Mouse (Mus musculus) liver, adult 2 months (tissue): Measurements from ENCODE around the gene Shoc2. TPM values are rescaled to one million over a fixed set of nuclear protein-coding genes. Genes with fewer than 3 reads are reported as not detected.
A peak's percentile ranks its signal among the peaks of the same experiment; 100 is the strongest.

Experiments used
- DNase-seq: peaks from one replicate; pipeline ENCODE4 v3.0.0-alpha.2; 2011; ENCODE audit warnings: low read depth, low spot score; ENCODE audit errors: extremely low read depth
- H3K27ac ChIP-seq: fragments of 200-500 bp; replicated peaks from 2 replicates; pipeline ENCODE4 v1.5.1; 2012; ENCODE audit warnings: low read depth, mild to moderate bottlenecking, control low read depth, inconsistent platforms, low read length; ENCODE audit not compliant: insufficient read depth
- H3K27me3 ChIP-seq: fragments of 200-500 bp; 2 replicates; pipeline ENCODE4 v1.6.1; 2012; ENCODE audit warnings: mild to moderate bottlenecking, moderate library complexity, low read length, inconsistent platforms; ENCODE audit not compliant: control insufficient read depth, insufficient read depth
- H3K36me3 ChIP-seq: fragments of 200-500 bp; 2 replicates; pipeline ENCODE4 v1.6.1; 2012; ENCODE audit warnings: low read length, inconsistent platforms; ENCODE audit not compliant: control insufficient read depth, insufficient read depth
- H3K4me1 ChIP-seq: fragments of 200-500 bp; 2 replicates; pipeline ENCODE4 v1.6.1; 2011; ENCODE audit warnings: low read length; ENCODE audit not compliant: control insufficient read depth, insufficient read depth
- H3K4me3 ChIP-seq: fragments of 200-500 bp; 2 replicates; pipeline ENCODE4 v1.5.1; 2011; ENCODE audit warnings: low read depth, mild to moderate bottlenecking, control low read depth, low read length, moderate library complexity; ENCODE audit not compliant: insufficient read depth
- H3K79me2 ChIP-seq: fragments of 200-500 bp; 2 replicates; pipeline ENCODE4 v1.6.1; 2012; ENCODE audit warnings: inconsistent platforms, mild to moderate bottlenecking, low read length, moderate library complexity; ENCODE audit not compliant: control insufficient read depth, insufficient read depth
- H3K9ac ChIP-seq: fragments of 200-500 bp; 2 replicates; pipeline ENCODE4 v1.6.1; 2012; ENCODE audit warnings: low read depth, mild to moderate bottlenecking, control low read depth, inconsistent platforms, low read length
- CTCF ChIP-seq: fragments of 200-500 bp; IDR thresholded peaks from 2 replicates; pipeline ENCODE4 v1.5.1; 2011; ENCODE audit warnings: low read depth, low read length, control low read depth
- POLR2A ChIP-seq: fragments of 200-500 bp; IDR thresholded peaks from 2 replicates; pipeline ENCODE4 v1.6.1; 2011; ENCODE audit warnings: low read length, control low read depth; ENCODE audit not compliant: insufficient read depth; ENCODE audit errors: extremely low read depth
- WGBS: fragments of 180-500 bp; shearing (Covaris S2); methylation state at CpG from one replicate; pipeline ENCODE4 v1.1.7; 2018; 5-methylcytosine and 5-hydroxymethylcytosine counted together
- polyA plus RNA-seq: library from polyadenylated mRNA; depleted of rRNA; stranded (reverse); fragments of >200 nt; gene quantifications from 2 replicates; pipeline ENCODE4 v1.2.3, GENCODE M21; 2012
- total RNA-seq: library from RNA; depleted of rRNA; stranded (reverse); fragments of >200 nt; gene quantifications from 2 replicates; pipeline ENCODE4 v1.2.3, GENCODE M21; 2014

The Shoc2 gene
- total and polyA plus RNA-seq, 2 experiments = 9.7 to 21.8 TPM

DNA sequence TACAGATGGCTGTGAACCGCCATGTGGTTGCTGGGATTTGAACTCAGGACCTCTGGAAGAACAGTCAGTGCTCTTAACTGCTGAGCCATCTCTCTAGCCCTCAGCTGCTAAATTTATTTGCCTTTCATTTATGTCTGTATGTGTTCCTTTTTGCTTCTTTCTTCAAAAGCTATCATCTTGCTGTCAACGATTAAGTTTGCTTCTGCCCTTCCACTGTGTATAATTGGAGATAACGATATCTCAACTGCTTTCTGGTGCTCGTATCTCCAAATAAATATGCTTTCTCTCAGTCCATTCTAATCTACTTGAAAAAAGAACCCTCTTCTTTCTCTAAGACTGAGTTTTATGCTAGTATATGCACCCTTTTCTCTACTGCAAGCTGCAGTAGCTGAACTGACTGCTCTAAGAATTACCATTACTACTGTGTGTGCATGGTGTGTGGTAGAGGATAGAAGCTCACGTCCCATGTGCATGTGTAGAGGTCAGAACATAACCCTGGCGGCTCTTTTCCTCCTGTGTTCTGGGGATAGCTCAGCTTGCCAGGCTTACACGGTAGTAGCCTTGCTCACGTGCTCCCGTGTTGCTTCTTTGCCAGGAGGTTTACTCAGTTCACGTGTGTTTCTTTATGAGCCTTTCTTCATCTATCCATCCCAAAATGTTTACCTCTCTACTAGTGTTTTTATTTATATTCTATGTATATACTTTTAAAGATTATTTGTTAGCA, 21.0 kb downstream of the Shoc2 start:
- Histone ChIP-seq H3K4me3 (no peak overlapping the region), H3K27ac (no peak overlapping the region), H3K9ac (no peak overlapping the region), H3K27me3 (no peaks in the 10 kb centered on the region), H3K79me2 (peaks cover 14% of the 10 kb centered on the region; the same call in 1 of the 2 replicates), H3K4me1 (no peaks in the 10 kb centered on the region; the same call in 1 of the 2 replicates), H3K36me3 (no peaks in the 10 kb centered on the region)
- 79% methylated on average over 10 of the region's 10 CpGs for WGBS
- DNase-seq = peak; percentile 18
- no peak for TF ChIP-seq CTCF

DNA sequence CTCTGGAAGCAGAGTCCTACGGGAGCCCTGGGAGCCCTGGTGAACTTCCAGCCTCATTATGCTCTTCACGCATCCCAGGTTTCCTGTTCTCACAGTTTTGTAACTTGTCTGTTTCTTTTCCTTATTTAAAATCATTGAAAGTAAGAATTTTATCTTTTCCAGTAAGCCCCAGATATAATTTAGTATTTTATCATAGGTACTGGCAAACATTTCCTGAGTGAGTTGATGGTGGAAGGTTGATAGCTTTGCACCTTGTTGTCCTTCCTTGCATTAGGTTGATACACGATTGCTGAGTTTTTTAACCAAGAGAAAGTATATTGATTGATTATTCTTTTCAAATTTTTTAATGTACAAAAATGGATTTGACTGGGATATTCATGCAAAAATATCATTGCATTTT, 25.1 kb downstream of the Shoc2 start:
- no peak for DNase-seq
- Histone ChIP-seq H3K27ac (no peak overlapping the region), H3K4me3 (no peak overlapping the region), H3K9ac (no peak overlapping the region), H3K4me1 (no peaks in the 10 kb centered on the region; the same call in 1 of the 2 replicates), H3K79me2 (peaks cover 14% of the 10 kb centered on the region; the same call in 1 of the 2 replicates), H3K36me3 (no peaks in the 10 kb centered on the region), H3K27me3 (no peaks in the 10 kb centered on the region)
- TF ChIP-seq POLR2A = no peak
- no peak for TF ChIP-seq CTCF
- WGBS = 84% methylated on average over 3 of the region's 3 CpGs

DNA sequence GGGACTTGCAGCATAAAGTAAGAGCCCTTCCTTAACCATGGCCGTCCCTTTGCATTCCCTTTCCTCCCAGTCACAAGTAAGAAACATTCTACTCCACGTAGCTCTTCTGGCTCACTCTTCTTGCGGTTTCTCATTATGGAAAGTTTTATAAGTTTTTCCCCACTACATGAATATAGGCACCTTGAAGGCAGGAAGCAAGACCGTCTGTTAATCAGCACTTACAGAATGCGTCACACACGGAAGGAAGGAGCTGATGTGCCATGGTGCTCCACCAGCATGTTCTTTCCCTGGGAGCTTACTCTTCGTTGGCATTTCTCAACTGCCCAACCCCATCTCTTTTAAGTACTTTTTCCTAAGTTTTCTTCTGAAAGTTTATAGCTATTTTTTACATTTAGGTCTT, 27.8 kb downstream of the Shoc2 start:
- Histone ChIP-seq H3K36me3 (no peaks in the 10 kb centered on the region), H3K79me2 (peaks cover 20% of the 10 kb centered on the region; the same call in 1 of the 2 replicates), H3K27me3 (no peaks in the 10 kb centered on the region), H3K9ac (no peak overlapping the region), H3K4me3 (no peak overlapping the region), H3K4me1 (peaks cover 3% of the 10 kb centered on the region; the same call in 1 of the 2 replicates), H3K27ac (no peak overlapping the region)
- 86% methylated on average over 7 of the region's 7 CpGs for WGBS
- TF ChIP-seq POLR2A (no peak), CTCF (no peak)
- DNase-seq = no peak

DNA sequence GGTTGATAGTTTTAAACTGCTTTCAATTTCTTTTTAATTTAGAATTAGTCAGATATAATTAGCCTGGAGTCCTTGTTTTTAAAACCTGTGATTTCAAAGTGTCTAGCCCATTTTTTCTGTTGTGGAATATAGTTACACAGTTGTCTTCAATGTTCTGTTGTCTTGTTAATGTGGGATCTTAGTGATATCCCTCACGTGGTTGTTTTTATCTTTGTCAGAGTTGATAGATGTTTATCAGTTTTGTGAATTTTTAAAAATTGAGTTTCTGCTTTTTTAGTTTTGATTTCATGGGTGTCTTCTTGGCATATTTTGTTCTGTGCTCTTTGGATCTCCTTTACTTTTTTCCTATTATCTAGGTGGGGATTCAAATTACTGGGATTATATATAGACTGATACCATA, 29.6 kb downstream of the Shoc2 start:
- no peak for DNase-seq
- H3K4me3 ChIP-seq = no peak overlapping the region
- H3K36me3 ChIP-seq = no peaks in the 10 kb centered on the region
- 81% methylated on average over 1 of the region's 1 CpGs for WGBS
- peaks cover 3% of the 10 kb centered on the region; the same call in 1 of the 2 replicates for H3K4me1 ChIP-seq
- no peak overlapping the region for H3K27ac ChIP-seq
- H3K79me2 ChIP-seq = peaks cover 20% of the 10 kb centered on the region; the same call in 1 of the 2 replicates
- no peak for TF ChIP-seq POLR2A
- TF ChIP-seq CTCF = no peak
- no peaks in the 10 kb centered on the region for H3K27me3 ChIP-seq
- H3K9ac ChIP-seq = no peak overlapping the region

DNA sequence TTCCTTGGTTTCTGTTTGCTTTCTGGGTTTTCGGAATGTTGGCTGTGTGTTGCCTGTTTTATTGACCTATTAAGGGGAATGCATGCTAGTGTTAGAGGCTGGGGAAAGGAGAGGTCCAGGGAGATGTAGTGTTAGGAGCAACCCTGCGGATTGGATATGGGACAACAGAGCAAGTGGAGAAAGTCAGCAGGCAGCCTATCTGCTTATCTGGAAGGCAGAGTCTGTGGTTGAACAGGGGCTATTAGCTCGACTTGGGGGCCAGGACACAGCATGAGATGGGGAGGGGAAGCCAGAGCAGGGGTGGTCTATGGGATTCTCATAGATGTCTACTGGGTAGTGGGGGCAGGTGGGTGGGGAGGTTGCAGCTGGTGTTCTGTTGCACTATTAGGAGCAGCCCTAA, 37.9 kb downstream of the Shoc2 start:
- Histone ChIP-seq H3K4me3 (no peak overlapping the region), H3K27ac (no peak overlapping the region), H3K79me2 (peaks cover 10% of the 10 kb centered on the region; the same call in 1 of the 2 replicates), H3K9ac (no peak overlapping the region), H3K27me3 (no peaks in the 10 kb centered on the region), H3K36me3 (no peaks in the 10 kb centered on the region), H3K4me1 (peaks cover 3% of the 10 kb centered on the region)
- 38% methylated on average over 3 of the region's 3 CpGs for WGBS
- TF ChIP-seq CTCF = no peak
- no peak for TF ChIP-seq POLR2A
- DNase-seq = peak; percentile 10

DNA sequence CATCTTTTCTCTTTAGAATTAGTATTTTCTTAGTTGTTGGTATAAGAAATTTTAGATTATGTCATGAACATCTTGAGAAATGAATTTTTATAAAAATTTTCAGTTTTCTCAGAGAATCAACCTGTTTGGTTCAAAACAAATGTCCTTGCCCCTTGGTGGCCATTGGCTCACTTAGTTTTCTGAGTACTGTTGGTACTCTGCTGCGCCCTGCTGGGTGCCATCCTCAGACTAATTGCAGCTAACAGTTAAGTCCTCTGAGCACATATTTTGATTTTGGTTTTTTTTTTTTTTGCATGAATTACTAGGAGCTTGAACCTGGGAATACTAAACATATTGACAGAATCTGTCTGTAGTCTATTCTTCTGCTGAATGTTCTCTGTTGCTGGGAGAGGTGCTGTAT, 39.2 kb downstream of the Shoc2 start:
- WGBS = 90% methylated on average over 1 of the region's 1 CpGs
- no peak for DNase-seq

More for the DNA sequence above, 39.2 kb downstream of the Shoc2 start:
- no peak overlapping the region for H3K9ac ChIP-seq
- peaks cover 3% of the 10 kb centered on the region for H3K4me1 ChIP-seq
- peaks cover 9% of the 10 kb centered on the region for H3K36me3 ChIP-seq
- H3K27ac ChIP-seq = no peak overlapping the region
- H3K27me3 ChIP-seq = no peaks in the 10 kb centered on the region
- no peak for TF ChIP-seq POLR2A
- no peak; the same call in 1 of the 2 replicates for TF ChIP-seq CTCF
- H3K4me3 ChIP-seq = no peak overlapping the region
- peaks cover 14% of the 10 kb centered on the region; the same call in 1 of the 2 replicates for H3K79me2 ChIP-seq
